Mouse (Mus musculus): ENCODE results near the gene Metap1. TPM values are rescaled to one million over a fixed set of nuclear protein-coding genes. Genes with fewer than 3 reads are reported as not detected.

The Metap1 gene
- polyA plus RNA-seq, 1 experiment from 2014 or later = 96.9 TPM

DNA sequence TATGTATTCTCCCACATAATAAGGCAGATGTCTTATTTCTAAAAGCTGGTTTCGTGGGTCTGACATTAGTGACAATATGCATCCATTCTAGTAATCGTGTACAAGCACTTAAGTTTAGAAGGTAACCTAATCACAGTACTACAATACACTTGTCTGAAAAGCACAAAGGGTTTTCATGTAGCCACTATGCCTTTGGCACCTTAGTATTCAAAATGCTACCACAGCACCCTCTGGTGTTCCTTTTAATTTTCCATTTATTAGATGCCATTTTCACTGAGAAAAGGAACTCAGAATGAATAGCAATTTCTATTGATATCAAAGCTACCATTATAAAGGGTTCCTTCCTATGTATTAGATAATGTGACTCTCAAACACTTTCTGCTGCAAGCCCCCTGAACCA is 57.5 kb downstream of the Metap1 start:
- TF ChIP-seq CTCF (IDR thresholded peaks at IDR 0.05) = peak; percentile 68
- H3K27me3 ChIP-seq = peaks cover 15% of the 10 kb centered on the region
- in situ Hi-C loops (cut with MboI; ENCODE audit: low pct_unique_long_range_greater_than_20kb) = loop anchor here (5.0 to 25.0 kb wide), 4 partner anchors 207 to 657 kb away; partner anchors contain the start of gene Dapp1
- no peak for DNase-seq (ENCODE audit: low read depth, low spot score)
- ChIA-PET POLR2A (no interaction called here), CTCF (interaction anchor here (0.8 to 2.5 kb wide), 17 partner anchors 8 to 244 kb away, joined by 3 to 23 read pairs (median 5); partner anchors contain the start of gene Adh7)
- peak; percentile 57 for ATAC-seq

DNA sequence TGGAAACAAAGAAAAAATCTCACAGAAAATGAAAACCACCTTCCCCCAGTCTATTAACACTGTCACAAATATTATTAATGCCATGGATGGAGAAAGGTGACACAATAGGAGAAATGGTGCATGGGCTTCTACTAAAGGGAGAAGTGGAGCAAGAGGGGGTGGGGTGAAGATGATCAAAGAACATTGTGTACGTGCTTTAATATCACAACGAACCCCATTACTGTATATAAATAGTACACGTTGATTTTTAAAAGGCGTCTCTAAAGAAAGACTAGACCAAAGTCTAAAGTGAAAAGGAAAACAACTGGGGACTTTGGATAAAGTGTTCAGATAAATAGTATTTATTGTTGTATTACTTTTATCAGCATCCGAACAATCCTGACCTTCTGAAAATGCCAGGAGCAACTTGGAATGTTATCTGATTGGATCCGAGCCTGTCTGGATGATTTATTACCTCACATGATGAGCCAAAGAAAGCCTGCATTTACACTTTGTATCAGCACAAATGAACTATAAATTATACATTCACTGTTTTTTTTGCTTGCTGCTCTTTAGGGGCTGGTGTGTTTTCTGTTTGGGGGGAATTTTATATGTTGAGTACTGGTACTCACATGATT is 58.8 kb downstream of the Metap1 start:
- peaks cover 9% of the 10 kb centered on the region for H3K27me3 ChIP-seq
- no peak for TF ChIP-seq CTCF (IDR thresholded peaks at IDR 0.05)
- ChIA-PET POLR2A (no interaction called here), CTCF (interaction anchor here (1.7 to 2.5 kb wide), 2 partner anchors 26 to 233 kb away, joined by 7 to 23 read pairs; no protein-coding TSS in a partner anchor)
- in situ Hi-C loops (cut with MboI; ENCODE audit: low pct_unique_long_range_greater_than_20kb) = loop anchor here (5.0 to 25.0 kb wide), 4 partner anchors 206 to 656 kb away; partner anchors contain the start of gene Dapp1
- no peak for ATAC-seq
- no peak for DNase-seq (ENCODE audit: low read depth, low spot score)

DNA sequence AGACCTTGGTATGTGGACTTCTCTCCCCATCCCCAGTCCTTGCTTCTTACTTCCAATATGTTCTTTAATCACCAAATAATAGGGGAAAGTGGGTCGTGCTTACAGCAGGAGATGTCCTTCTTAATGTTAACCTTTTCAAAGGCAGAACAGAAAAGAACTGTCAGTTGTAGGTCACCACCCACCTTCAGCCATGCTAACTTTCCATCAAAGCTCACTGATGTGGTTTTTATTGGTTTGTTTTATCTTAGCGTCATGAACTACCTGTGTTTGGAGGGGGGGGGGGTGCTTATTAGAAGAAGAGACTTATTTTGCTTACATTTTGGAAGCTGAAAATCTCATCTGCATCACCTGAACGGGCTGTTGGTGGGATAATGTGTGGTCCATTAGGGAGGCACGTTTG is 65.1 kb downstream of the Metap1 start:
- ChIA-PET POLR2A (interaction anchor here (0.6 kb wide), 1 partner anchor 17 kb away, joined by 5 read pairs; no protein-coding TSS in a partner anchor), CTCF (interaction anchor here (3.4 kb wide), 1 partner anchor 19 kb away, joined by 14 read pairs; no protein-coding TSS in a partner anchor)
- no peak for TF ChIP-seq CTCF (IDR thresholded peaks at IDR 0.05)
- in situ Hi-C loops (cut with MboI; ENCODE audit: low pct_unique_long_range_greater_than_20kb) = no loop called here
- ATAC-seq (no peak), DNase-seq (ENCODE audit: low read depth, low spot score) (no peak)
- H3K27me3 ChIP-seq = peaks cover 3% of the 10 kb centered on the region

DNA sequence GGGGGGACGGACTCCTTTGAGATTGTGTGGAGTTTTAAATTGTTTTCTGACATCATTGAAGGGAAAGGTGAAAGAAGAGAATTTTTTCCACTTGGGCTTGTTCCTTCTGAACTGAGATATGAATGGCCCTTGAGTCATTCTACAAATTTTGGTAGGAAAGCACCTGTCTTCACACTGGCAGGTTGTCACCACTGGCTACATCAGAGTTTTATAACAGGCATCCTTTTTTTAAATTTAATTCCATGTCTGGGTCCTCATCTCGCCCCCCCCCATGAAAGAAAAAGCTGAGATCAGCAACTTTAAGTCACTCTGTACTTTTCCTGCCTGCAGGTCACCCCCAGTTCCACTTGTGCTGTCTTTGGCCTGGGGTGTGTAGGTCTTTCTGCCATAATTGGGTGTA is 65.7 kb downstream of the Metap1 start:
- TF ChIP-seq CTCF (IDR thresholded peaks at IDR 0.05) = no peak
- peaks cover 3% of the 10 kb centered on the region for H3K27me3 ChIP-seq
- CTCF ChIA-PET = interaction anchor here (3.4 kb wide), 1 partner anchor 18 kb away, joined by 14 read pairs; no protein-coding TSS in a partner anchor
- ATAC-seq (no peak), DNase-seq (ENCODE audit: low read depth, low spot score) (no peak)
- POLR2A ChIA-PET = interaction anchor here (0.6 kb wide), 1 partner anchor 18 kb away, joined by 5 read pairs; no protein-coding TSS in a partner anchor
- in situ Hi-C loops (cut with MboI; ENCODE audit: low pct_unique_long_range_greater_than_20kb) = no loop called here

DNA sequence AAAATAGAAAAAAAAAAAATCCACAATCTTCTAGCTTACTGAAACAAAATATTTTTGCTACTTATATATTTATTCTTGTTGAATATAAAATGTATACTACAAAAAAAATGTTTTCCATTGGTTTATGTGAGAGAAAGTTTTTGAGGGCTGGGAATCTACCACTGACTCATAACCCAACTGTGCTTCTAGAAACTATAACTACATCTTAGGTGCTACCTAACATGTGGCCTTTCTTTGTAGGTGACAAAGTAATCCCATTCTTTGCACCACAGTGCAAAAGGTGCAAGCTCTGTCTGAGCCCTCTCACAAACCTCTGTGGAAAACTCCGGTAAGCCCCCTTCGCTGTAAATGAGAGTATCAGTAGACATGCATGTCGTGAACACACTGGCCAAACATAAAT is 68.9 kb downstream of the Metap1 start:
- peaks cover 3% of the 10 kb centered on the region for H3K27me3 ChIP-seq
- no peak for TF ChIP-seq CTCF (IDR thresholded peaks at IDR 0.05)
- ChIA-PET CTCF (interaction anchor here (0.8 to 2.3 kb wide), 5 partner anchors 11 to 222 kb away, joined by 3 to 10 read pairs (median 5); no protein-coding TSS in a partner anchor), POLR2A (interaction anchor here (0.6 kb wide), 2 partner anchors 151 to 231 kb away, joined by 3 to 4 read pairs; no protein-coding TSS in a partner anchor)
- ATAC-seq (no peak), DNase-seq (ENCODE audit: low read depth, low spot score) (no peak)
- in situ Hi-C loops (cut with MboI; ENCODE audit: low pct_unique_long_range_greater_than_20kb) = no loop called here

DNA sequence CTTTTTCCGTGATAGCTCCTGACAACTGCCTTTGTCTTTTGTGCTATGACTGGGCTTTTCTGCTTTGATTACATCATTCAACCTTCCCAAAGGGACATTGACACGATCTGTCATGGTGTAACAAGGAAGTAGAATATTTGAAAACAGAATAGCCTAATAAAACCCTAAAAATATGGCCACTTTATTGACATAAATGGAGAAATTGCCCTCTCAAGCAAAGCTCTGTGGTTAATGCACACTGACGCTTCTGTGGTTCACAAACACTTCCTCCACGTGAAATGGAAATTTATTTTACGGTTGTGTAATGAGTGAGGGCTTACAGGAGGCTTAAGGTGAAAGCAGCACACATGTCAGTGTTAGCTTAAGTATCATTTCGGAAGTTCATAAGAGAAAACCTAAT is 69.9 kb downstream of the Metap1 start:
- ATAC-seq = no peak
- POLR2A ChIA-PET = no interaction called here

DNA sequence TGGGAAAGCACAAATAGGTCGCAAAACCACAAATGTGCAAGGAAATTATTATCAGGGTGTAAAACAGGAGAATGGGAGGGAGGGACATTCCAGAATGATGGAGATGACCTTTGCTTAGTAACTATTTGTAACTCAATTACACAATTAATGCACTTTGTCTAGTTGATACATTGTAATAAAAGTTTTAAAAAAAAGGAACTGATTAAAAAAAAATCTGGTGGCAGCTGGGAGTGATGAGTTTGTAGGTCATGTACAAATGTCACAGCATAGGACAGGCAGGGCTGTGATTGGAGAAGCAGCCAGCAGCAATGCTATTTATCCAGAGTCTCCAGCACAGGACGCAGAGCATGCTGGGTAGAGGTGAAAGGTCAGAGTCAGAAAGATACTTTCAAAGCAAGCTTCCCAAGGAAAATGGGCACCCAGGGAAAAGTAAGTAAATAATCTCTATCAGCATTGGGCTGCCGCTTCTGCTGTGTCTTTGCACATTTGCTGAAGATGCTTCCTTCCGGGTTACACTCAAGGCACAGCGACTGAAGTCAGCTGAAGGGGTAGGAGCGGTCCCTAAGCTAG is 74.1 kb downstream of the Metap1 start, which contains the start of gene Adh4:
Gene Adh4 (plus strand): TSS at position 346 of the 570 bp plus-strand sequence.
- ChIA-PET CTCF (interaction anchor here (0.7 to 3.2 kb wide), 3 partner anchors 13 to 219 kb away, joined by 3 to 6 read pairs (median 3); no protein-coding TSS in a partner anchor), POLR2A (no interaction called here)
- TF ChIP-seq CTCF (IDR thresholded peaks at IDR 0.05) = no peak
- ATAC-seq = no peak
- in situ Hi-C loops (cut with MboI; ENCODE audit: low pct_unique_long_range_greater_than_20kb) = no loop called here
- DNase-seq (ENCODE audit: low read depth, low spot score) = no peak
- H3K27me3 ChIP-seq = no peaks in the 10 kb centered on the region

More for the DNA sequence above, 69.9 kb downstream of the Metap1 start:
- TF ChIP-seq CTCF (IDR thresholded peaks at IDR 0.05) = no peak
- in situ Hi-C loops (cut with MboI; ENCODE audit: low pct_unique_long_range_greater_than_20kb) = no loop called here
- no peak for DNase-seq (ENCODE audit: low read depth, low spot score)
- peaks cover 3% of the 10 kb centered on the region for H3K27me3 ChIP-seq
- CTCF ChIA-PET = interaction anchor here (1.4 to 2.3 kb wide), 4 partner anchors 10 to 221 kb away, joined by 3 to 10 read pairs (median 5); no protein-coding TSS in a partner anchor

DNA sequence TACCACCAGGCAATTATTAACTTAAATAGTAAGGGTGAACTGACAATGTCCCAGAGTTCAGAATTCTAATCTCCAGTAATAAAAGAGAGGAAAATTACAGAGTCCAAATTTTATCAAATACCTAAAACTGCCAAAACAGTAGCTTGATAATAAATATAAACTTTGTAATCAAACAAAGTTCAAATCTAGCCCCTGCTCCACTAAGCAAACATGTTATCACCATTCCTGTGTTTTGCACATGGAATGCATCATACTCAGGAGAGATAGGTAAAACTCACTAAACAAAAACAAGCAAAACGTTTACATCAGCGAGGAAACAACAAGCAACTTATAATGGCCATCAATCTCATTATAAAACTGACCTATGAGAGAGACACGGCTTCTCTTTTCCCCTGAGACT is 79.1 kb downstream of the Metap1 start:
- ChIA-PET POLR2A (no interaction called here), CTCF (interaction anchor here (1.5 to 7.1 kb wide), 4 partner anchors 10 to 213 kb away, joined by 3 to 88 read pairs (median 8); no protein-coding TSS in a partner anchor)
- no peak for ATAC-seq
- no peaks in the 10 kb centered on the region for H3K27me3 ChIP-seq
- in situ Hi-C loops (cut with MboI; ENCODE audit: low pct_unique_long_range_greater_than_20kb) = no loop called here
- no peak for TF ChIP-seq CTCF (IDR thresholded peaks at IDR 0.05)
- DNase-seq (ENCODE audit: low read depth, low spot score) = no peak

DNA sequence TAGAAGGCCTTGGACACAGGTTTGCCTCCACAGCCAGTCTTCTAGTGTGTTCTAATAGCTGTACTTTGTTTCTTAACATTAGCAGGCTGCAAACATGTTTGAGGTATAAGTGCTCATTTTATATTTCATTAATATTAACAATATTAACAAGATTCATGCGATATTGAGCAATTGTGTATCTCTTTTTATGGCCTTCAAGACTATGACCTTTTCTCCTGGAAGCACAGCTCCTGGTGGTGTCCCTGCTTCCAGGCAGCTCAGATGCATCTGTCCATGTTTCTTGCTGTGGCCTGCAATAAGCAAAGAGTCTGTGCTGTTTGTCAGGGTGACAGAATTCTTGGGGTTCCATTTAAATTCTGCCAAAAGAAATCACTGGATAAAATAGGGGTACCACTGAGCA is 79.7 kb downstream of the Metap1 start:
- ChIA-PET POLR2A (no interaction called here), CTCF (interaction anchor here (1.3 to 7.1 kb wide), 7 partner anchors 11 to 212 kb away, joined by 3 to 88 read pairs (median 7); no protein-coding TSS in a partner anchor)
- TF ChIP-seq CTCF (IDR thresholded peaks at IDR 0.05) = no peak
- H3K27me3 ChIP-seq = no peaks in the 10 kb centered on the region
- ATAC-seq (no peak), DNase-seq (ENCODE audit: low read depth, low spot score) (no peak)
- in situ Hi-C loops (cut with MboI; ENCODE audit: low pct_unique_long_range_greater_than_20kb) = loop anchor here (10.0 kb wide), 1 partner anchor 215 kb away; the partner anchor contains the start of gene 4930579F01Rik

Other genes starting within 250 kb of the Metap1 start
- gene Adh1, start 228.5 kb downstream of the Metap1 start, polyA plus RNA-seq (2021) = 1.1 TPM
- gene Adh6a, start 176.2 kb downstream of the Metap1 start, polyA plus RNA-seq (2021) = 0.23 TPM
- 0.09 TPM for gene Adh6b, start 147.7 kb downstream of the Metap1 start, polyA plus RNA-seq (2021)
- not detected for gene Adh4, start 74.0 kb downstream of the Metap1 start, polyA plus RNA-seq (2021)
- gene Adh5, start 46.4 kb downstream of the Metap1 start, polyA plus RNA-seq (2021) = 292 TPM
- 347 TPM for gene Eif4e, start 36.7 kb upstream of the Metap1 start, polyA plus RNA-seq (2021)